Mouse (Mus musculus): ENCODE results near the gene Ccdc155. TPM values are rescaled to one million over a fixed set of nuclear protein-coding genes. Genes with fewer than 3 reads are reported as not detected.
A peak's percentile ranks its signal among the peaks of the same experiment; 100 is the strongest.
"Not testable (repeated sequence)": the region's sequence is repeated elsewhere in the genome, so short reads cannot be mapped to it uniquely, and the experiment has no call there.

Ccdc155 gene
- total RNA-seq, 2 experiments from 2014 or later, result 2.4 to 2.9 TPM

DNA sequence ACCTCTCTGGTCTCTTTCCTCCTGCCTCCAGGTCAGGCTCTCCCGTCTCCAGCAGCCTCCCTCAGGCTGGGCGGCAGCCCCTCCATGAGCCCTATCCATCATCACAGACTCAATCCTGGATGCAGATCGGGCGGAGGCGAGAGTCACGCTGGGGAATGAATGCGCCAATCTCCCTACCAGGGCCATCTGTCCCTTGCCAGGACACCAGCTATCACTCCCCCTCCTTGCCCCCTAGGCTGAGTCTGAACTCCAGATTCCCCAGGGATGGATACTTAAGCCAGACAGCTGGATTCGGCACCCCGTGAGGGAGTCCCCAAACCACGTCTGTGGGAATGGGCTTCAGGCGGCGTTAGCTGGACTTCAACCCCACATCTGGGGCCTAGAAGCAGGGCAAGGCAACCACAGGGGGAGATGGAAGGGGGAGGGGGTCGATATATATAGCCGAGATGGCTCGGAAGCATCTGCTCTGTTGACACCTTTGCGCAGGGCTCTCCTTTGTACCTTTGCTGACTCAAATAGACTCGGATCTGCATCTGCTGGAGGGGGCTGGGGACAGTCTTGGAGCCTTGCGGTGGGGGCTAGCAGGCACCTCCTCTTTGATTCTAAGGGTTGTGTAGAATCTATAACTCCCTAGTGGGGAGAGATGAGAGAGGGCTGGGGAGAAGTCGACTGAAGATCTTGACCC lies 36.8 kb downstream of the Ccdc155 start:
- DNase-seq (ENCODE audit: extremely low spot score in 1 of 2, low spot score in 1 of 2), result peak; percentile 38 to 40

DNA sequence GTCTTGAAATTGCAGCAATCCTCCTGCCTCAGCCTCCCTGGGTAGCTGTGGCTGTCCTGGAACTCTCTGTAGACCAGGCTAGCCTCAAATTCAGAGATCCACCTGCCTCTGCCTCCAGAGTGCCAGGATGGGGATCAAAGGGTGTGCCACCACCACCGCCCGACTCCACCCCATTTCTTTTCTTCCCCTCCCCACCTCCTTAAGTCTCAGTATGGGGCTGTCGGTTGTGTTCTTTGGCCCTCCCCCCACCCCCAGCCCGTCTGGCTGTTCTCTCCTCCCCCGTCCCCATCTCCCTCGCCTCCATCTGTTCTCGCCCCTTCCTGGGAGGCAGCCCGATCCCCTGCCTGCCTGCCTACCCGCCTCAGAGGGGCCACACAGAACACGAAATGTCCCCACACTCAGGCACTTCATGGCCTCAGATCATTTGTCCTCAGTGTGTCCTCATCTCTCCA lies 37.7 kb downstream of the Ccdc155 start:
- DNase-seq (ENCODE audit: extremely low spot score in 1 of 2, low spot score in 1 of 2), result peak; percentile 36 to 45

DNA sequence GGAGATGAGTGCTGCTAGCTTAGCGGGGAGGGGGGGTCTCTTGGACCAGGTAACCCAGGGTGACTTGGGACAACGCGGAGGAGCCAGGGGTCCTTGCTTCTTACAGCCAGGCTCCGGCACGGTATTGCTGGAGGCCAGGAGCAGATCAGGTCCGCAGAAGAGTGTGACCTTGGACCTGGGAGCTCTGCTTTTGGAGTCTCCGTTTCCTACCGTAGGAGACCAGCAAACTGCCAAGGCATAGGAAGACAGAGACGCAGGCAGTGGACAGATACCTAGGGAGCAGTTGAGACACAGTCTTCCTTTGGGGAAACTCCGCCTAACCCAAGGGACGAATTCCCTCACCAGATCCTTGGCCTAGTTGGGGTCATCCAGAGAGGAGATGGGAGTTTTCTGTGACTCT lies 39.0 kb downstream of the Ccdc155 start:
- no peak for DNase-seq (ENCODE audit: extremely low spot score in 1 of 2, low spot score in 1 of 2)

DNA sequence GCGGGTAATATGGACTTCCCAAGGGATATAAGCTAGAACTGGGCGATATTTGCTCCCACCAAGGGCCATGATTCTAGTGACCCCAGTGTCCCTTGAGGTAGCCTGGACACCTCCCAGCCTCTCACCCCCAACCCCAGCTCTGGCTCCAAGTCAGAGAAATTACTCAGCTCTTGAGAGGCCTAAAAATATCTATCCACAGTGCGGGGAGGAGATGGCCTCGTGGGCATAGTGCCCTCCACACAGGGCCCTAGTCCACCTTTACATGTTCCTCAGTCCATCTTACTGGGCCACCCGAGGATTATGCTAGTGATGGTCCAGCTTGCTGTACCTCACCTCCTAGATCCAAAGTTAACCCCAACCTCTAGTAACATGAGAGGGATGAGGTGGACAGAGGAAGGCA lies 39.9 kb downstream of the Ccdc155 start:
- no peak for DNase-seq (ENCODE audit: extremely low spot score in 1 of 2, low spot score in 1 of 2)

DNA sequence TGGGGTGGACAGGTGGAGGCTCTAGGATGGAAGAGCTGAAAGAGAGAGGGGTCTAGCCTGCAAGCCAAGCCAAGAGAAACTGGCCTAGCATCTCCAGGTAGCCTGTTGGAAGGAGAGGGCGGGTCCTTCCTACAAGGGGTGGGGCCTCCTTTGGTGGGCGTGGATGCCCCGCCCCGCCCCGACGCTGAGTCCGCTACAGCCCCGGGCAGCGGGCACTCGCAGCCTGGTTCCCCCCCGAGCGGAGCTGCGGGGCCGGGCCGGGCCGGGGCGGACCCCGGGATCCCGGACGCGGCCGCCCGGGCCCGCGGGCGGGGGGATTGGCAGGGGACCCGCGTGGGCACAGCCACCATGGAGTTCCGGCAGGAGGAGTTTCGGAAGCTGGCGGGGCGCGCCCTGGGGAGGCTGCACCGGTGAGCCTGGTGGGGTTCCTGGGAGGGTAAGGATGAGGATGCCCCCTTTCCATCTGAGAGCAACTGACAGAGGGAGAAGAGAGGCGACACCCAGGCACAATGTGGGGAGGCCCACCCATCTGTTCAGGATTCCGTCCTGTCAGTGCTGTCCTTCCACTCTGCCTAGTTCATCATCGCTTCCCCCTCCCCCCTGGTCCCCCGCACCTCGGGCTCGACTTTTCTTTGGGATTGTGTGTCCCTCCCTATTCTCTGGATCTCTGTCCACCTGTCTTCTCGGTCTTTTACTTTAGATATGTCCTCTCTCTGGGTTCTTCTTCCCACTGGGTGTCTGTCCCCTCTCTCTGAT lies 40.8 kb downstream of the Ccdc155 start, which contains the start of gene Slc17a7:
Slc17a7 (plus strand) TSS at position 215 of the 756 bp plus-strand sequence.
- DNase-seq (ENCODE audit: extremely low spot score in 1 of 2, low spot score in 1 of 2), result peak in 1 of 2 experiments; percentile 43

DNA sequence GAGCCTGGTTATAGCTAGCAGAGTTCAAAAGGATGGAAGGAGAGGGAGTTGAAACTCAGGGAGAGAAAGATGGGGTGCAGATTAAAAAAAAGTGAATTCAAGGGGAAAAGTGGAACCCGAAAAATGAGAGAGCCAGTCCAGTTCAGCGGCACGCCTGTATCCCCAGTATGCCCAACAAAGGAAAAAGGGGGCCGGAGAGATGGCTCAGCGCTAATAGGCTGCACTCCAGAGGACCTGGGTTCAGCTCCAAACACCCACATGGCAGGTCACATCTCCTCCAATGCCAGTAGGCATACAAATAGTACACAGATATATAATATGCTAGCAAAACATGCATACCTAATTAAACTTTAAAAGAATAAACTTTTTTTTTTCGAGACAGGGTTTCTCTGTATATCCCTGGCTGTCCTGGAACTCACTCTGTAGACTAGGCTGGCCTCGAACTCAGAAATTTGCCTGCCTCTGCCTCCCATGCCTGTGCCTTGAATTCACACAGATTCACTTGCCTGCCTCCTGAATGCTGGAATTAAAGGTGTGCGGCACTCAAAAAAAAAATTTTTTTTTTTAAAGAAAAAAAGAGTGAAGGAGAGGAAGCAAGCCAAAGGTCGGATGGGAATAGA lies 41.6 kb downstream of the Ccdc155 start:
- DNase-seq (ENCODE audit: extremely low spot score in 1 of 2, low spot score in 1 of 2), result no peak

DNA sequence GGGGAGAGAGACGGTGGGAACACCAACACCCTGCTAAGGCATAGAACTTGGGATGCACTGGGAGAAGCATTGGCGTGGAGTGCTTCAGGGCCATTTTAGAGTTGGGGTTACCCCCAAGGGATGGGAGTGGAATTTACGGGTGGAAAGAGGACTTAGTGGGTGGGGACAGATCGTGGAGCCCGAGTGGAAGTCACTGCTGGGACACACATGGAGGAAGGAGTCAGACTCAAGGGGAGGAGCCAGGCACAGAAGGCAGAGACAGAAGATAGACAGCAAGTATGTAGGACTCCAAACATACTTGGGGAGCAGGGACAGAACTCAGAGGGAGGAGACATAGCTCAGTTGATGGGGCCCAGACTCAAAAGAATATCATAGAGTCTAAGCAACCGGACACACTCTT lies 42.1 kb downstream of the Ccdc155 start:
- no peak for DNase-seq (ENCODE audit: extremely low spot score in 1 of 2, low spot score in 1 of 2)

DNA sequence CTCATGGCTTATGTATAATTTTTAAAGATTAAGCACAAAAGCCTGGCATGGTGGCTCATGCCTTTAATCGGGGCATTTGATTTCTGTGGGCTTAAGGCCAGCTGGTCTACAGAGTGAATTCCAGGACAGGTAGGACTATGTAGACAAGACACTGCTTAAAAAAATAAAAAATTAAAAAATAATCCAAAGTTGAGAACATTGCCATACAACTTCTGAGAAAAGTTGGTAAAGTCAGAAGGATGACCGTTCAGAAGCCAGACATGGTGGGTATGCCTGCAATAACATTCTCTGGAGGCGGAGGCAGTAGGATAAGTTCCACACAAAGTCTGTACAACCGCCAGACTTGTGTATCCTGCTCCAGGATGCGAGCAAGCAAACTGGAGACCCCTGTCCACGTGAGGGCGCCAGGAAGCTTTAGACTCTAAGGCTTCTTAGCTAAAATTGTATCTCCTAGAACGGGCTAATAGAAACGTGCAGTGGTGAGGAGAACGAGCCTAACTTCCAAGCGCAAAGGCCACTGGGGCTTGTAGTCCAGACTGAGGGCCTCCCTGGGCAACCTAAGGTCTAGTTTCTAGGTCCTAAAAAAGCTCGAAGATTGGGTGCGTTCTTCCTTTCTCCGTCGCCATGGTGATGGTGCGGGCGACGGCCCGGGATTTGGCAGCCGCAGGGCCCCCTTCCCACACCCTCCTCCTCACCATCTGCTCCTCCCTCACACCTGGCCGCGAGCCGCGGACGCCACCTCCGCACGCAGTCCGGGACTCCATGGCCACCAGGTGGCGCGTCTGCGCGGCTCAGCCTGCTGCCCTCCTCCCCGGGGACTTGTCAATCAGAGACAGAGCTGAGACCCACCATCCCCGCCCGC lies 42.8 kb downstream of the Ccdc155 start:
- DNase-seq (ENCODE audit: extremely low spot score in 1 of 2, low spot score in 1 of 2), result peak; percentile 96 to 98

DNA sequence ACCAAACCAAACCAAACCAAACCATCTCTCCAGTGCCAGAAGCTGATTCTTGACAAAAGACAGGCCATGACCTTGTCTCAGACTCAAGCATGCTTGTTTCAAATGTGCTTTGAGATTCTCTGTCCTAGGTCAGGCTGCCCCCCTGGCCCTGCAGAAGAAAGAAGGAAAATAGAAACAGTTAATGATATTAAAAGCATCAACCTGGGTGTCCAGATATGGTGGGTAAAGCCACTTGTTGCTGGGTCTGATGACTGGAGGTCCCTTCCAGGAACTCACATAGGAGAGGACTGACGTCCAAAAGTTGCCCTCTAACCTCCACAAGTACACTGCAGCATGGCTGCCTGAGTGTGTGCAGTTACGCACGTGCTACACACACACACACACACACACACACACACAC lies 43.8 kb downstream of the Ccdc155 start:
- DNase-seq (ENCODE audit: extremely low spot score in 1 of 2, low spot score in 1 of 2), result no peak

DNA sequence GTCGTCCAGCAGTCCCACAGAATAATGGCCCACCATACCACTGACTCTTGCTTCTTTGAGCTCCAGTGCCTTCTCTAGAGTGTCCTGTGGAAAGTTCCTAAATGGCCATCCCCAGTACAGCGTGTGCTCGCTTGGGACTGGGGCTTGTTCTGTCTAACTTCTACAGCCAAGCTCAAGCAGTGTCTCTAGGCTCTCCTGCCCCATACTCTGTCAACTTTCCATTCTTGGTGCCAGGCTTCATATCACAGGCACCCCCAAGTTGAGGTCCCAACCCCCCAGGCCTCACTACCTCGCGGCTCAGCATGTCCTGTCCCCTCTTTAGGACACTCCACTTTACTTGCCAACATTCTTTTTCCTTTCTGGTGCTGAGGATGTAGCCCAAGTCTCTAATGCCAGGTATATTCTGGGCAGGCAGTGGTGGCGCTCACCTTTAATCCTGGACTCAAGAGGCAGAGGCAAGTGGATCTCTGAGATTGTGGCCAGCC lies 44.3 kb downstream of the Ccdc155 start:
- DNase-seq (ENCODE audit: extremely low spot score in 1 of 2, low spot score in 1 of 2), result no peak

DNA sequence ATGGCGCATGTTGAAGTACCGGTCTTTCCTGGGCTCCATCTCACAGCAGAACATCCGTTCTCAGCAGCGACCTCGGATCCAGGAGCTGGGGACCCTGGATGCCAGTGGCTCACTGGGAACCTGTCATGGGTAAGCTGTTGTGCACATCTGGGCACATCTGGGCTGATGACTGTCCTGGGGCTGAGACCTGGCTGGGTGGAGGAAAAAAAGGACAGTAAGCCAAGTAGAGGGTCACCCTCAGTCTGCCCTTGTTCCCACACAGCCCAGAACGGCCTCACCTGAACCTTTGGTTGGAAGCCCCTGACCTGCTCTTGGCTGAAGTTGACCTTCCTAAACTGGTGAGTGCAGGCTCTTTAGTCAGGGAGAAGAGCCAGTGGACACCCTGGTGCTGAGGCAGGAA lies 45.7 kb downstream of the Ccdc155 start:
- DNase-seq (ENCODE audit: extremely low spot score in 1 of 2, low spot score in 1 of 2), result no peak

DNA sequence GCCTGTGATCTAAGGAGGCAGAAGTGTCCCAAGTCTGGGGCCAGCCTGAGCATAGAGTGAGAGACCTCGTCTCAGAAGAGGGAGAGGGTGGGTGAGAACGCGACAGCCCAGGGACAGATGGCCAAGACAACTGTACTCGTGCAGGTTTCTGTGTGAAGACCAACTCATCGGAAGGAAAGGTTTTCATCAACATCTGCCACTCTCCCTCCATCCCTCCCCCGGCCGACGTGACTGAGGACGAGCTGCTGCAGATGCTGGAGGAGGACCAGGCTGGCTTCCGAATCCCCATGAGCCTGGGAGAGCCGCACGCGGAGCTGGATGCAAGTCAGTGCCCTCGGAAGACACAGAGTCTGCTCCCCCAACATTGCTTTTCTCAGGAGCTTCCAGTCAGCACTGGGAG lies 47.2 kb downstream of the Ccdc155 start:
- no peak for DNase-seq (ENCODE audit: extremely low spot score in 1 of 2, low spot score in 1 of 2)

DNA sequence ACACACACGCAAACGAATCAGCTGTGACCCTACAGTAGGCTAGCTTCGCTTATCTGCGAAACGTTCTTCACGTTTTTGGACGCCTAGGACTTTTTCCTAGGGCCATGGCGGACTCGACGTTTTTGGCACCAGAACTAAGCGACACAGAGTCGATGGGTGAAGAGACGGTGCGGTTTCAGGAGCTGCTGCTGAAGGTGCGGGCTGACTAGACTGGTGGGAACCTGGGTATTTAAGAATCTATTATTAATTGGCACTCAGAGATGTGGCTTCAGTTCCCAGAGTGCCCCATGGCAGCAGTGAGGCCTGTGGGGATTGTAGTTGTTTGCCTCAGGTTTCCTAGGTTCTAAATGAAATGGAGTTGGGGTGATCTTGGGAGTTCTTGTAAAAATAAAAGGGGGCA lies 48.5 kb downstream of the Ccdc155 start:
- DNase-seq (ENCODE audit: extremely low spot score in 1 of 2, low spot score in 1 of 2), result no peak

DNA sequence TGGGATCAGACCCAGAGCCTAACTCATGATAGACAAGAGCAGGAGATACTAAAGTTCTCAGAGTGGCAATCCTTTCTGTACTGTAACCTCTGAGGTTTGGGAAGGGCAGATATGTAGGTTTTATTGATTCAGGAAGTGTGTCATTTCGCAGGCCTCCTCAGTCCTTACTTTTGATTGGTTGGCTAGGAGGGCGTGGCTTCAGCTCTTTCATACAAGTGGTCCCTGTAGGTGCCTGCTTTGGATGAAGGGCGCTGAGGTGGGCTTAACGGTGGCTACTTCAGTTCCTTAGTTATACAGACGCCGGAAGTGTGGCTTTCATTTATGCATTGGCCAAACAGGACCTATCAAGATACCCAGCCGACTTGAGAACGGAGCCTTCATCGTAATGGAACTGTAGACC lies 49.1 kb downstream of the Ccdc155 start:
- no peak for DNase-seq (ENCODE audit: extremely low spot score in 1 of 2, low spot score in 1 of 2)

DNA sequence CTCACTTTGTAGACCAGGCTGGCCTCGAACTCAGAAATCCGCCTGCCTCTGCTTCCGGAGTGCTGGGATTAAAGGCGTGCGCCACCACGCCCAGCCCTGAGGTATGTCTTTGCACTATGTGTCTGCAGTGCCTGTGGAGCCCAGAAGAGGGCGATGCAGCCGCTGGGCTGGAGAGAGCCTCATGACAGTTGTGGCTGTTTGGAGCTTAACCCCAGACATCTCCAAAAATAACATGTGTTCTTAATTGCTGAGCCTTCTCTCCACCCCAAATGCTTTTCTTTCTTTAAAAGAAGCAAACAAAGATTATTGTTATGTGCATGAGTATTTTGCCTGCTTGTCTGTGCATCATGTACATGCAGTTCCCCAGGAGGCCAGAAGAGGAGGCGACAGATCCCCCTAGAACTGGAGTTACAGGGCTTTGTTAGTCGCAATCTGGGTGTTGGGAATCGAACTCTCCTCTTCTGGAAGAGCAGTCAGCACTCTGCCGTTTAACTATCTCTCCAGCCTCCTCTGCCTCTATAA lies 49.6 kb downstream of the Ccdc155 start:
- peak in 1 of 2 experiments; percentile 38 for DNase-seq (ENCODE audit: extremely low spot score in 1 of 2, low spot score in 1 of 2)

DNA sequence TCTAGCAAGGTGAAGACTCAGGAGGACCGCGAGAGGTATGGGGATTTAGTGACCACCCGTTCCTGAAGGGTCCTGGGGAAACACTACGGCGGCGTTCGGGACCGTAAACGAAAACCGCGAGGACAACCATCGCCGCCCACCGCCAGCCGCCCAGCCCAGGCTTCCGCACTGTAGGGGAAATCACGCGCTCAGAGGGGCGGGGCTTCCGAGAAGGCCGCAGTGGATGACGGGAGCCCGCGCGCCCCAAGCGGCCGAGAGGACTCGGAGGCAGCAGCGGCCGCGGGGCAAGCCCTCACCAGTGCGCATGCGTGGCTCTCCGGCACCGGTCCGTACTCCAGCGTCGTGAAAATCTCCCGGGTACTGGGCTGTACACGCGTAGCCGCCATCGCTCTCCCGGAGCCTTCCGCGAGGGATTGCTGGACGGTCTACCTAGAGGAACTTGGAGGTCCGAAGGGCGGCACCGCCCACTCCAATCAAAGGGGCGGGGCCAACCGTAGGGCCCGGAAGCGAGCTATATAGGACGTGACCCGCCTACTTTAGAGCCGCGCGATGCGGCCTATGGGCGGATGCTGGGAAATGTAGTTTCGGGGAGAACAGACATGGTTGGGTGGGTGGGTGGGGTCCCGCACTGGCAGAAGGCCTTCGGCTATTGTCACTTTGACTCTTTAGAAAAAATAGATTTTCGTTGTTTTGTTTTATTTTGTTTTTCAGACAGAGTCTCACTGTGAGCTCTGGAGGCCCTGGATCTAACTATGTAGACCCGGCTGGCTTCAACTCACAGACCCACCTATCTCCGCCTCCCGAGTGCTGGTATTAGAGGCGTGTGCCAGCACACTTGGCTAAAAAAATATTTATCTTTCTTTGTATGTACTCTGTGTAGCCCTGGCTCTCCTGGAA lies 50.3 kb downstream of the Ccdc155 start, which contains the start of the genes Pih1d1 and Aldh16a1:
Pih1d1 (plus strand) TSS at position 208 of the 897 bp plus-strand sequence.
Aldh16a1 (minus strand) TSS at position 489 of the 897 bp plus-strand sequence.
- DNase-seq (ENCODE audit: extremely low spot score in 1 of 2, low spot score in 1 of 2), result peak; percentile 92 to 99

DNA sequence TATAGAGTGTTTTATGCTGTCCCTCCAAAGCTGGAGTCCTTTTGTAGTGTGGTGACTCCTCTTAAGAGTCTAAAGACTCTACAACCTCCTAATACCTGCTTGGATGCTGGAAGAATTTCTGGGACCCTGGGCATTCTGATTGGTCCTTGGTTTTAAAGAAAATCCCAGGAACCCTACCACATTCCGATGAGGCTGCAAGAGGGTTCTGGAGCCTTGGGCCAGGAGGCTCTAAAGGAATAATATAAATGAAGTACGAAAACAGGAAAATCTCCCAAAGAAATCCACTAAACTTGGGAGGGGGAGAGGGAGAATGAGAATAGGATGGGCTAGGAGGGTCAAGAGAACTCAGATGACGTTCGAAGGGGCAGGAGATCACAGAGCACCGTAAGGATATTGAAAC lies 51.1 kb downstream of the Ccdc155 start:
- no peak for DNase-seq (ENCODE audit: extremely low spot score in 1 of 2, low spot score in 1 of 2)

DNA sequence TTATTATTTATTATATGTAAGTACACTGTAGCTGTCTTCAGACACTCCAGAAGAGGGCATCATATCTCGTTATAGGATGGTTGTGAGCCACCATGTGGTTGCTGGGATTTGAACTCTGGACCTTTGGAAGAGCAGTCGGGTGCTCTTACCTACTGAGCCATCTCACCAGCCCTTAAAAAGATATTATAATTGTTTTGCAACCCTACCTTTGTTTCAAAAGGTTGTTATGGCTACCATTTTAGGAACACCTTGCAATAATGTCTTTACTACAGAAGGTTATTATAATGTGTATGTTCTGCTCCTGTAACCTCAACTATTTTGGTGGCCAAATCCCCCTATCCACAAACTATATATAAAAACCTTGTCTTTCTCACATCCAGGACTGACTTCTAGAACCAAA lies 51.6 kb downstream of the Ccdc155 start:
- DNase-seq (ENCODE audit: extremely low spot score in 1 of 2, low spot score in 1 of 2), result not testable (repeated sequence)

DNA sequence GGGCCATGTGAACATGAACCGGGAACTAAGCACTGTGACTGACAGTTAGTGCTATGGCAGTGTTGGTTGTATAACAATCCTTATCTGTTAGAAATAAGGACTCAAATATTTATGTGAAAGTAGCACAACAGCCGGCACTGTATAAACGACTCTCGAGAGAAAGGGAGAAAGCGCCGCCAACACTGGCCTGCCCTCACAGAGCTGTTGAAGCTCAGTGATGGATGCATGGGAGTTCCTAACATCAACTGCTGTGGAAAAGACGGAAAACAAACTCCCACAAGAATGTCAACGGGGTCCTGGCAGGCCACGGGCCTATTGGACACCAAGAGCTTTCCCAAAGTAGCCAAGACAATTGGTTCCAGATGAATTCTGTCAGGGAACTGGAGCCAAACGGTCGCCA lies 53.4 kb downstream of the Ccdc155 start:
- no peak for DNase-seq (ENCODE audit: extremely low spot score in 1 of 2, low spot score in 1 of 2)
